Mouse (Mus musculus) stomach, postnatal 0 days (tissue): ENCODE measurements around the gene Tollip. TPM values are rescaled to one million over a fixed set of nuclear protein-coding genes. Genes with fewer than 3 reads are reported as not detected.

Experiments
- ATAC-seq: fragments of 200-750 bp; cut with Nextera tagmentation; 2 replicates; pipeline ENCODE4 v1.8.0; 2017; ENCODE audit not compliant: low FRiP score, low TSS enrichment
- DNase-seq: peaks from one replicate; pipeline ENCODE4 v3.0.0-alpha.2; 2016; ENCODE audit warnings: low spot score
- H3K27ac ChIP-seq: fragments of 300-500 bp; sonication (generic); replicated peaks from 2 replicates; pipeline ENCODE4 v1.5.1; 2014; ENCODE audit warnings: mild to moderate bottlenecking, control low read depth
- H3K27me3 ChIP-seq: fragments of 300-500 bp; sonication (generic); 2 replicates; pipeline ENCODE4 v1.6.1; 2014; ENCODE audit warnings: low read length; ENCODE audit not compliant: control insufficient read depth, insufficient read depth
- H3K36me3 ChIP-seq: fragments of 300-500 bp; sonication (generic); 2 replicates; pipeline ENCODE4 v1.6.1; 2014; ENCODE audit warnings: low read length, mixed read lengths; ENCODE audit not compliant: control insufficient read depth, insufficient read depth
- H3K4me1 ChIP-seq: fragments of 300-500 bp; sonication (generic); replicated peaks from 2 replicates; pipeline ENCODE4 v1.6.1; 2014; ENCODE audit warnings: antibody characterized with exemption; ENCODE audit not compliant: control insufficient read depth, insufficient read depth
- H3K4me2 ChIP-seq: fragments of 300-500 bp; sonication (generic); replicated peaks from 2 replicates; pipeline ENCODE4 v1.6.1; 2014; ENCODE audit warnings: low read depth, mild to moderate bottlenecking, control low read depth, moderate library complexity
- H3K4me3 ChIP-seq: fragments of 300-500 bp; sonication (generic); 2 replicates; pipeline ENCODE4 v1.5.1; 2014; ENCODE audit warnings: low read depth, low read length, control low read depth
- H3K9ac ChIP-seq: fragments of 300-500 bp; sonication (generic); 2 replicates; pipeline ENCODE4 v1.6.1; 2014; ENCODE audit warnings: mild to moderate bottlenecking, low read length, control low read depth, mixed read lengths
- H3K9me3 ChIP-seq: fragments of 300-500 bp; sonication (generic); 2 replicates; pipeline ENCODE4 v1.6.1; 2016; ENCODE audit warnings: low read length; ENCODE audit not compliant: control insufficient read depth
- CTCF ChIP-seq: IDR thresholded peaks from 2 replicates; pipeline ENCODE4 v1.5.1; 2016; ENCODE audit warnings: antibody characterized with exemption, low read depth, mild to moderate bottlenecking, moderate library complexity
- EP300 ChIP-seq: optimal IDR thresholded peaks from 2 replicates; pipeline ENCODE3; 2016; ENCODE audit warnings: antibody characterized with exemption
- WGBS: fragments of 180-500 bp; shearing (Covaris S2); extraction: QIAGEN DNeasy Blood & Tissue Kit; methylation state at CpG from one replicate; pipeline ENCODE4 v1.1.7; 2014; 5-methylcytosine and 5-hydroxymethylcytosine counted together
- polyA plus RNA-seq: library from polyadenylated mRNA; unstranded; fragments of >200 nt; fragmentation: Nextera tagmentation; extraction: Ambion mirVana; gene quantifications from 2 replicates; pipeline ENCODE4 v1.2.1, GENCODE M21; 2015

Gene Tollip
- polyA plus RNA-seq, 1 experiment from 2014 or later, result 33.4 TPM

- no peak overlapping the region for H3K4me3 ChIP-seq
- no peak overlapping the region for H3K4me2 ChIP-seq
- no peak overlapping the region for H3K9ac ChIP-seq
- DNase-seq (no peak), ATAC-seq (no peak)
- WGBS, result 90% methylated on average over 2 of the region's 2 CpGs
- H3K36me3 ChIP-seq, result no peaks in the 10 kb centered on the region
- no peaks in the 10 kb centered on the region for H3K9me3 ChIP-seq
- H3K27me3 ChIP-seq, result no peaks in the 10 kb centered on the region
- TF ChIP-seq CTCF (no peak), EP300 (no peak)
- H3K27ac ChIP-seq, result no peak overlapping the region
- no peaks in the 10 kb centered on the region for H3K4me1 ChIP-seq
These were observed 39.9 kb upstream of the Tollip start for GRCm38 (mm10) chr7:141958211-141958610.

- no peak overlapping the region for H3K4me3 ChIP-seq
These were observed 39.3 kb upstream of the Tollip start for GRCm38 (mm10) chr7:141957524-141958051.

GRCm38 (mm10) chr7:141956174-141956566 lies 37.9 kb upstream of the Tollip start:
- peaks cover 2% of the 10 kb centered on the region; the same call in 1 of the 2 replicates for H3K9me3 ChIP-seq
- DNase-seq, result no peak
- TF ChIP-seq EP300 (no peak), CTCF (no peak)
- H3K4me3 ChIP-seq, result no peak overlapping the region
- WGBS, result 77% methylated on average over 8 of the region's 8 CpGs
- H3K36me3 ChIP-seq, result no peaks in the 10 kb centered on the region
- H3K4me2 ChIP-seq, result no peak overlapping the region
- no peak for ATAC-seq
- no peak overlapping the region for H3K9ac ChIP-seq
- no peaks in the 10 kb centered on the region for H3K4me1 ChIP-seq
- H3K27me3 ChIP-seq, result peaks cover 2% of the 10 kb centered on the region
- no peak overlapping the region for H3K27ac ChIP-seq

More at GRCm38 (mm10) chr7:141957524-141958051, 39.3 kb upstream of the Tollip start:
- WGBS, result 72% methylated on average over 4 of the region's 4 CpGs
- Histone ChIP-seq H3K9ac (no peak overlapping the region), H3K27ac (no peak overlapping the region), H3K4me2 (no peak overlapping the region), H3K9me3 (no peaks in the 10 kb centered on the region), H3K27me3 (no peaks in the 10 kb centered on the region), H3K36me3 (no peaks in the 10 kb centered on the region), H3K4me1 (no peaks in the 10 kb centered on the region)
- DNase-seq (no peak), ATAC-seq (no peak)
- TF ChIP-seq EP300, result no peak
- TF ChIP-seq CTCF, result no peak

GRCm38 (mm10) chr7:141955565-141956173 lies 37.4 kb upstream of the Tollip start:
- Histone ChIP-seq H3K4me2 (no peak overlapping the region), H3K9ac (no peak overlapping the region), H3K27ac (no peak overlapping the region), H3K4me1 (no peaks in the 10 kb centered on the region), H3K27me3 (peaks cover 6% of the 10 kb centered on the region), H3K9me3 (peaks cover 2% of the 10 kb centered on the region; the same call in 1 of the 2 replicates), H3K36me3 (no peaks in the 10 kb centered on the region), H3K4me3 (no peak overlapping the region)
- TF ChIP-seq EP300, result no peak
- TF ChIP-seq CTCF, result 0 out of 2 replicates have a peak, but pooled peaks have one; percentile 9
- WGBS, result 69% methylated on average over 5 of the region's 5 CpGs
- ATAC-seq (no peak), DNase-seq (no peak)

- Histone ChIP-seq H3K4me1 (no peaks in the 10 kb centered on the region; the same call in 1 of the 2 replicates), H3K4me2 (no peak overlapping the region), H3K9me3 (peaks cover 2% of the 10 kb centered on the region; the same call in 1 of the 2 replicates), H3K27me3 (peaks cover 13% of the 10 kb centered on the region), H3K4me3 (no peak overlapping the region), H3K36me3 (no peaks in the 10 kb centered on the region), H3K9ac (no peak overlapping the region), H3K27ac (no peak overlapping the region)
- no peak for ATAC-seq
- DNase-seq, result no peak
- TF ChIP-seq CTCF, result no peak
- no peak for TF ChIP-seq EP300
- 70% methylated on average over 6 of the region's 6 CpGs for WGBS
These were observed 35.3 kb upstream of the Tollip start for GRCm38 (mm10) chr7:141953616-141954015.

GRCm38 (mm10) chr7:141952920-141953319 lies 34.6 kb upstream of the Tollip start:
- no peaks in the 10 kb centered on the region; the same call in 1 of the 2 replicates for H3K4me1 ChIP-seq
- TF ChIP-seq CTCF (no peak), EP300 (no peak)
- 71% methylated on average over 4 of the region's 4 CpGs for WGBS
- H3K4me3 ChIP-seq, result no peak overlapping the region
- no peaks in the 10 kb centered on the region for H3K36me3 ChIP-seq
- peaks cover 13% of the 10 kb centered on the region for H3K27me3 ChIP-seq
- no peak overlapping the region for H3K9ac ChIP-seq
- ATAC-seq, result no peak
- DNase-seq, result no peak
- H3K4me2 ChIP-seq, result no peak overlapping the region
- H3K27ac ChIP-seq, result no peak overlapping the region
- peaks cover 2% of the 10 kb centered on the region; the same call in 1 of the 2 replicates for H3K9me3 ChIP-seq
